ENCODE assay signal across 19 mouse cellular contexts in the genomic region with DNA sequence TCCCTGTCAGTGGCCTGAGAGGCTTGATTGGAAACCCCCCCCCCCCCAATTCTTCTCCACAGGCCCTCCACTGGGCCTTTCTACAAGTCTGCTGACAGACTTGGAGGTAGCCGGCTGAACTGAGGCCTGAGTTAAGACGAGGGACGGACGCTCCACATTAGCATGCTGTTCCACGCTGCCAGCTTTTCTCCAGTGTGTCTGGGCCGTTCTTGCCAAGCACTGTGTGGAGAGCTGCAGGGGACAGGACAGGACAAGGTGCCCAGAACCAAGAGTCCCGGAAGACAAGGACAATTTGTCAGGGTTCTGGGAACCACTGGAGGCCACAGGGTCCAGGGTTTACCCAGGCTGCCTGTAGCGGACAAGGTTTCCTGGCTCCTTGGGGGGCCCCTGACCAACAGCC.
A peak's percentile ranks its signal among the peaks of the same experiment; 100 is the strongest.
DNase-seq lines count a peak whose midpoint lies in the region; ATAC-seq lines count a peak whose summit lies in the region.
"Had no signal": no experiment of that assay in that cellular context is flagged by ENCODE, and none has a peak within 500 bp of the region (broad histone marks: within the 10 kb centered on the region; RNA-seq: fewer than 3 reads in every experiment).

No protein-coding gene starts in this region.

- H3K27ac ChIP-seq in hindbrain, embryonic 16.5 days (ENCODE audit: low read depth, low read length) = no peak overlapping the region
- H3K27ac ChIP-seq in hindbrain, embryonic 12.5 days = no peak overlapping the region
- H3K27ac ChIP-seq in midbrain, embryonic 14.5 days (replicated peaks; ENCODE audit: low read depth, low read length) = no peak overlapping the region
- H3K27ac ChIP-seq in midbrain, embryonic 15.5 days = no peak overlapping the region
- H3K27ac ChIP-seq: embryonic facial prominence, embryonic 12.5 days; embryonic facial prominence, embryonic 15.5 days; gastrocnemius, adult 2 months had no signal

- no peak overlapping the region for H3K4me3 ChIP-seq in hindbrain, embryonic 16.5 days (ENCODE audit: low read length)
- H3K4me3 ChIP-seq in hindbrain, embryonic 12.5 days = no peak overlapping the region
- H3K4me3 ChIP-seq in midbrain, embryonic 14.5 days (replicated peaks; ENCODE audit: low read depth, low read length) = no peak overlapping the region
- no peak overlapping the region for H3K4me3 ChIP-seq in midbrain, embryonic 15.5 days
- H3K4me3 ChIP-seq: embryonic facial prominence, embryonic 12.5 days; embryonic facial prominence, embryonic 15.5 days; gastrocnemius, adult 2 months had no signal

- 48% methylated on average over 8 of the region's 8 CpGs for WGBS in hindbrain, embryonic 16.5 days
- WGBS in hindbrain, embryonic 12.5 days = 68% methylated on average over 8 of the region's 8 CpGs
- 42% methylated on average over 8 of the region's 8 CpGs for WGBS in midbrain, embryonic 14.5 days
- WGBS in midbrain, embryonic 15.5 days = 58% methylated on average over 8 of the region's 8 CpGs

- ATAC-seq in hindbrain, embryonic 16.5 days = peak; percentile 67
- no peak for ATAC-seq in hindbrain, embryonic 12.5 days (ENCODE audit: low FRiP score)
- no peak for ATAC-seq in midbrain, embryonic 14.5 days (ENCODE audit: low FRiP score, low TSS enrichment)
- ATAC-seq in midbrain, embryonic 15.5 days (replicated peaks) = no peak; the same call in 1 of the 2 replicates
- ATAC-seq: activated CD4-positive, CD25-positive, alpha-beta regulatory T cell, adult 4 months; forebrain, embryonic 14.5 days; forebrain, postnatal 0 days had no signal

- H3K27me3 ChIP-seq in hindbrain, embryonic 16.5 days (replicated peaks; ENCODE audit: control insufficient read depth, insufficient read depth, low read length) = peaks cover 3% of the 10 kb centered on the region; the same call in 1 of the 2 replicates
- H3K27me3 ChIP-seq in hindbrain, embryonic 12.5 days = peaks cover 29% of the 10 kb centered on the region
- no peaks in the 10 kb centered on the region for H3K27me3 ChIP-seq in midbrain, embryonic 14.5 days (ENCODE audit: control insufficient read depth, insufficient read depth, low read length)
- no peaks in the 10 kb centered on the region for H3K27me3 ChIP-seq in midbrain, embryonic 15.5 days (replicated peaks)

- H3K36me3 ChIP-seq in hindbrain, embryonic 16.5 days (ENCODE audit: control insufficient read depth, insufficient read depth, low read length) = no peaks in the 10 kb centered on the region
- H3K36me3 ChIP-seq in hindbrain, embryonic 12.5 days = no peaks in the 10 kb centered on the region
- no peaks in the 10 kb centered on the region for H3K36me3 ChIP-seq in midbrain, embryonic 14.5 days (ENCODE audit: control insufficient read depth, insufficient read depth, low read length)
- no peaks in the 10 kb centered on the region for H3K36me3 ChIP-seq in midbrain, embryonic 15.5 days (replicated peaks)
- H3K36me3 ChIP-seq: embryonic facial prominence, embryonic 12.5 days; embryonic facial prominence, embryonic 15.5 days had no signal

- no peak overlapping the region for H3K9ac ChIP-seq in hindbrain, embryonic 16.5 days (ENCODE audit: low read depth, low read length)
- H3K9ac ChIP-seq in hindbrain, embryonic 12.5 days = no peak overlapping the region
- no peak overlapping the region for H3K9ac ChIP-seq in midbrain, embryonic 14.5 days (replicated peaks; ENCODE audit: low read length)
- H3K9ac ChIP-seq in midbrain, embryonic 15.5 days = no peak overlapping the region
- H3K9ac ChIP-seq: embryonic facial prominence, embryonic 12.5 days; embryonic facial prominence, embryonic 15.5 days; forebrain, postnatal 0 days had no signal

- peak; percentile 12 for DNase-seq in cerebellum, adult 11-12 months
- DNase-seq in cerebellum, postnatal 4 days (ENCODE audit: low spot score in 2 of 2) = no peak
- peak; percentile 23 for DNase-seq in midbrain, embryonic 14.5 days
- peak; percentile 42 to 54 for DNase-seq in right cerebral cortex, postnatal 10 days (ENCODE audit: low spot score in 2 of 2)
- DNase-seq in right cerebral cortex, postnatal 14 days = no peak
- DNase-seq: adrenal gland, adult 8-10 months; adrenal gland, postnatal 25 days; forebrain, postnatal 0 days; gastrocnemius, adult 2 months; gastrocnemius, postnatal 14 days; heart, adult 11 months had no signal

- no peaks in the 10 kb centered on the region for H3K9me3 ChIP-seq in hindbrain, embryonic 16.5 days (ENCODE audit: control insufficient read depth, low read length)
- H3K9me3 ChIP-seq in hindbrain, embryonic 12.5 days (replicated peaks) = no peaks in the 10 kb centered on the region
- no peaks in the 10 kb centered on the region for H3K9me3 ChIP-seq in midbrain, embryonic 14.5 days (ENCODE audit: control insufficient read depth, low read length)
- no peaks in the 10 kb centered on the region for H3K9me3 ChIP-seq in midbrain, embryonic 15.5 days
- H3K9me3 ChIP-seq: embryonic facial prominence, embryonic 12.5 days; embryonic facial prominence, embryonic 15.5 days had no signal

- no peak overlapping the region for H3K4me2 ChIP-seq in hindbrain, embryonic 16.5 days (ENCODE audit: low read length)
- H3K4me2 ChIP-seq in hindbrain, embryonic 12.5 days (replicated peaks) = no peak overlapping the region
- no peak overlapping the region for H3K4me2 ChIP-seq in midbrain, embryonic 14.5 days (ENCODE audit: low read length)
- no peak overlapping the region for H3K4me2 ChIP-seq in midbrain, embryonic 15.5 days
- H3K4me2 ChIP-seq: embryonic facial prominence, embryonic 12.5 days; embryonic facial prominence, embryonic 15.5 days; heart, embryonic 11.5 days had no signal

- H3K4me1 ChIP-seq in hindbrain, embryonic 16.5 days (ENCODE audit: control insufficient read depth, insufficient read depth, low read depth, low read length) = no peaks in the 10 kb centered on the region
- 0 out of 2 replicates have a peak, but pooled peaks cover 2% of the 10 kb centered on the region for H3K4me1 ChIP-seq in hindbrain, embryonic 12.5 days
- H3K4me1 ChIP-seq in midbrain, embryonic 14.5 days (ENCODE audit: control insufficient read depth, insufficient read depth, low read length) = 0 out of 2 replicates have a peak, but pooled peaks cover 6% of the 10 kb centered on the region
- peaks cover 14% of the 10 kb centered on the region; the same call in 1 of the 2 replicates for H3K4me1 ChIP-seq in midbrain, embryonic 15.5 days
- H3K4me1 ChIP-seq: embryonic facial prominence, embryonic 15.5 days had no signal

Comparison
In these comparisons a context has a peak if more than half of its experiments do, and no peak if none do; other contexts are left out.
1. DNase-seq: peak in cerebellum, adult 11-12 months (single experiment), midbrain, embryonic 14.5 days (single experiment) and right cerebral cortex, postnatal 10 days (2 of 2); none in cerebellum, postnatal 4 days (0 of 2) and right cerebral cortex, postnatal 14 days (single experiment).